Mouse (Mus musculus) cerebellum, adult 8-10 months (tissue): ENCODE results near the gene Mga.
A peak's percentile ranks its signal among the peaks of the same experiment; 100 is the strongest.

Experiments
- DNase-seq: peaks from one replicate; pipeline ENCODE4 v3.0.0; 2022

Gene Mga

GRCm38 (mm10) chr2:119988952-119989351, 91.9 kb downstream of the Mga start:
- no peak for DNase-seq

- no peak for DNase-seq
Measured at GRCm38 (mm10) chr2:119990881-119991280, 93.9 kb downstream of the Mga start.

GRCm38 (mm10) chr2:119992349-119992748, 95.3 kb downstream of the Mga start:
- DNase-seq, result no peak

- no peak for DNase-seq
Measured at GRCm38 (mm10) chr2:119993515-119993914, 96.5 kb downstream of the Mga start.

GRCm38 (mm10) chr2:119994839-119995238, 97.8 kb downstream of the Mga start:
- DNase-seq, result no peak

GRCm38 (mm10) chr2:119995391-119996281, 98.6 kb downstream of the Mga start:
- DNase-seq, result no peak

- no peak for DNase-seq
Measured at GRCm38 (mm10) chr2:119997354-119997753, 100.3 kb downstream of the Mga start.

- no peak for DNase-seq
Measured at GRCm38 (mm10) chr2:119999731-120000130, 102.7 kb downstream of the Mga start.

GRCm38 (mm10) chr2:120000882-120001584, 104.0 kb downstream of the Mga start:
- no peak for DNase-seq

- DNase-seq, result no peak
Measured at GRCm38 (mm10) chr2:120001956-120002355, 104.9 kb downstream of the Mga start.

- no peak for DNase-seq
Measured at GRCm38 (mm10) chr2:120003970-120004369, 106.9 kb downstream of the Mga start.

GRCm38 (mm10) chr2:120006696-120007095, 109.7 kb downstream of the Mga start:
- DNase-seq, result no peak

GRCm38 (mm10) chr2:120007680-120008210, 110.7 kb downstream of the Mga start:
- DNase-seq, result no peak

GRCm38 (mm10) chr2:120008672-120009071, 111.6 kb downstream of the Mga start:
- no peak for DNase-seq

- peak; percentile 41 for DNase-seq
Measured at GRCm38 (mm10) chr2:120011462-120012200, 114.6 kb downstream of the Mga start.

- no peak for DNase-seq
Measured at GRCm38 (mm10) chr2:120012924-120013323, 115.9 kb downstream of the Mga start.

- DNase-seq, result no peak
Measured at GRCm38 (mm10) chr2:120013831-120014486, 116.9 kb downstream of the Mga start.

- DNase-seq, result no peak
Measured at GRCm38 (mm10) chr2:120015882-120016281, 118.9 kb downstream of the Mga start.

GRCm38 (mm10) chr2:120017599-120017998, 120.6 kb downstream of the Mga start:
- no peak for DNase-seq
